Mouse (Mus musculus): Measurements from ENCODE around the gene Tbpl1. TPM values are rescaled to one million over a fixed set of nuclear protein-coding genes. Genes with fewer than 3 reads are reported as not detected.

The Tbpl1 gene
- total RNA-seq, 2 experiments from 2014 or later = 30.7 to 31.7 TPM

DNA sequence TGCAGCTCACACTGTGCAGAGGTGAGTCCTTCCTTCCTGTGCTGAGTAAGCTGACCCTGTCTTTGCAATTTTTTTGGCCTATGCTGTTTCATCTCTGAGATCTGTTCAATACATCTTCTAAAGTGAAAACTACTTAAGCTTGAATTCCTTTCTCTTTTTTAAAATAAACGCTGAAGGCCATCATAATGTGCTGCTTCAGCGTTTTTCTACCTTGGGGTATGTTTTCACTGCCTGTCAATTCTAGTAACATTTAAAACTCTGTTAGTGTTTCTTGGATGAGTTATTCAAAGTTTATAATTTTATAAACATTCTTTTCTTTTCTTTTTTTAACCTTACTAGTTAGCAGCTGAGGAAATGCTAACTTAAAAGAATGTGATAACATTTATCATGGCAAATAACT, 18.8 kb downstream of the Tbpl1 start:
- no peak for DNase-seq (ENCODE audit: low spot score in 2 of 2)

DNA sequence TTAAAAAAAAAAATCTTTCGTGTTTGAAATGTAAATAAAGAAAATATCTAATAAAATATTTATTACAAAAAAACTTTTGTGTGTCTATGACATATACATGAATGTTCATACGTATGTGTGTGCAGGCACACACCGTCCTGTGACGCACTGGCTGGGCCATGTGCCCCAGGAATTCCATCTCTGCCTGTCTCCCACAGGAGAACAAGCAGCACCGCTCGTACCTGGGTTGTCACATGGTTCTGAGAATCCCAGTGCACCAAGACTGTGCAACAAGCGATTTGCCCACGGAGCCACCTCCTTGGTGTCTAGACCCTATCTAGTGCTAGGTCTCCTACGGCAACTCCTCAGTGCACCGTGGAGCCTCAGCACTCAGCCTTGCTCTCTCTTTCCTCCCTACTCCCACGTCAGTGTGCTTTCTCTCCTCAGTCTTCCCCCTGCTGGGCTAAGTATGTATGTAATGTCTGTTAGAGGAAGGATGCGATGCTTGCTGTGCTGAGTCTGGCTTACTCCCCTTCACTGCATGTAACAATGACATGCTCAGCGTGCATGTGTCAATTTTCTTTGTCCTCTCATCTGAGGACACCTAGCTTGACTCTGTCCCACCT, 21.5 kb downstream of the Tbpl1 start:
- no peak for DNase-seq (ENCODE audit: low spot score in 2 of 2)

DNA sequence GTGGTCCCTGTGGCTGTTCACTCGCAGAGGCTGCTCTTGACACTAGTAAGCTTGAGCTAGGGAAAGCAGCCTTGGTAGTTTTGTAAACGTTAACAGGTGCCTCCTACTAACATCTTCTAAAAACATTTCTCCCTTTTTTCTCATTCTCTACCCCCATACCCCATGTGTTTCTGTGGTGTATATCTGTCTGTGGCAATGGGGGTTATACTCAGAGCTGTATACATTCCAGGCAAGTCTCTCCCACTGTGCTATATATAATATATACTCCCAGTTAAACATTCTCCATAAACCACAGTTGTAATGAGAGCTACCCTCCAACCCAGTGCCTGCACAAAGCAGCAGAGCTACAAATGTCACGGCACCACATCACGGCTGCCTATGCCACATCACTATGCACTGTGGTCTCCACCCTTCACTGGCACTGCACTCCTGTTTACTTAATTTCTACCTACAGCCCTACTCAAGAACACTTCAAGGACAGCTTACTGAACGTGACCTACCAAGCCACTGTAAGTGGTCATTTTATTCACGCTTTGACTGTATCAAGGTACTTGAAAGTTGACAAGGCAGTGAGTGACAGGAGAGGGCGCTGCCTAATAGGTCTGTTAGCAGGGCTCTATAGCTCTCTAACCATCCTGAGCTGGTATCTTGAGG, 23.4 kb downstream of the Tbpl1 start:
- no peak for DNase-seq (ENCODE audit: low spot score in 2 of 2)

DNA sequence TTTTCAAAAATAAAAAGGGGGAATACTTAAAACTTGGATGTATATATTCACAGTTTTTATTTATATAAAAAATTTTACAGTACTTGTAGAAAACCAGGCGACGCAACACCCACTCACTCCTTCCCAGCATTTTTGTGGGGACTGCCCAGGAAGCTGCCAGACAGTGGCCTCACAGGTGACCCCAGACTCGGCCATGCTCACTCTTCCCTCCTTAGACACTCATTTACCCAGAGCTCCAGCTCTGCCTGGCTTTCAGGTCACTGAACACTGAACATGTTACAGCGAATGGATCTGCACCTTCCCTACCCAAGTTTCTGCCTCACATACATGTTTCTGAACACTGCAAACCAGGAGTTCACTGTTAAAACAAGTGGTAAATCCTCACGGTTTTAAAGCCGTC, 27.9 kb downstream of the Tbpl1 start:
- no peak for DNase-seq (ENCODE audit: low spot score in 2 of 2)

DNA sequence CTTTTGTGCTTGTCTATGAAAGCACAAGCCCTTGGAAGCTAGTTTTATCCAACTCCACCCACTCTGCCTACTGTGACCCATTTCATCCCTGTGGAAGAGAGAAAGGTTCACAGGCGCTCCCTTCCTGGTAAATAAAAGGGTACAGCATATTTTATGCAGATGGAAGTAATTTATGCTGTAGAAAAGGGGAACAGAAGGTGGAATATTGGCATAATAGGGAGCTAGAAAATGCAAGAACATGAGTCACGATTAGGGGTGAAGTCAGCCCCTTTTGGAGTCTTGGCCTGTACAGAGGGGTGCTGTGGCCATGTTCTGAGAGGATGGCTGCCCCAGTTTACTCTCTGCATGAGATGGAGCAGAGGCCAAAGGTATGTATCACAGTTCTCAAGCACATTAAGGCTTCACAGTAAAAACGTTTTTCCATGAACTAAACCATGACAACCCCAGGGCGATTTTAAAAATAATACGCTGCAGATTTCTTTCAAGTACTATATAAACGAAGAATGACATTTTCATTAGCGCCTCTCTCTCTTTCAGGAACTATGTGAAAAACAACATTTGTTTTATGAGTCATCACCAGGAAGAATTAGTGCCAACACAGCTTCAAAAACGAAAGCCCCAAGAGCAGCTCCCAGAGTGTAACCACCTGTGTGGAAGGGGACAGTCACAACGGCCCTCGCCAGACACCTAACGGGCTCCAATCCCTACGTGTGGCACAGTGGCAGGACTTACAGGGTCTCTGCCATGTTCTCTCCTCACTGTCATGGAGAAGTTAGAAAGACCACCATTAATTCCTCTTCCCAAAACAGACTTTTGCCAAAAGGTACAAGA, 30.0 kb downstream of the Tbpl1 start:
- DNase-seq (ENCODE audit: low spot score in 2 of 2) = no peak

DNA sequence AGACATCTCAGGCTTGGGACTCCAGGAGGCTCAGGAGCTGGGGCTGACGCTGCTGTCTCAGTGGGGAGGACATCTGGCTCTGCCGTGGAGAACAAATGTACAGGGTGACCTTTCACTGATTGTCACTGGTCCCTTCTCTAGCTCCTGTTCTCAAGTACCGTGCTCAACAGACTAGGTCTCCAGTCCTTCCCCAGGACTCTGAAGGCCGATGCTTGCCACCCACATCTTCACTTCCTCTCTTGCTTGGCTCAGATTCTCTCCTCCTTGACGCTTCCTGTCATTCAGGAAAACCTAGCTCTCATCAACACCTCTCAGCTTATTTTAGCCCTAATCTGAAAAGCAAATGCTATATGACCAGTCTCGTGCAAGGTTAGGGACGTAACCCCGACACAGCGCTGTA, 31.0 kb downstream of the Tbpl1 start:
- no peak for DNase-seq (ENCODE audit: low spot score in 2 of 2)

DNA sequence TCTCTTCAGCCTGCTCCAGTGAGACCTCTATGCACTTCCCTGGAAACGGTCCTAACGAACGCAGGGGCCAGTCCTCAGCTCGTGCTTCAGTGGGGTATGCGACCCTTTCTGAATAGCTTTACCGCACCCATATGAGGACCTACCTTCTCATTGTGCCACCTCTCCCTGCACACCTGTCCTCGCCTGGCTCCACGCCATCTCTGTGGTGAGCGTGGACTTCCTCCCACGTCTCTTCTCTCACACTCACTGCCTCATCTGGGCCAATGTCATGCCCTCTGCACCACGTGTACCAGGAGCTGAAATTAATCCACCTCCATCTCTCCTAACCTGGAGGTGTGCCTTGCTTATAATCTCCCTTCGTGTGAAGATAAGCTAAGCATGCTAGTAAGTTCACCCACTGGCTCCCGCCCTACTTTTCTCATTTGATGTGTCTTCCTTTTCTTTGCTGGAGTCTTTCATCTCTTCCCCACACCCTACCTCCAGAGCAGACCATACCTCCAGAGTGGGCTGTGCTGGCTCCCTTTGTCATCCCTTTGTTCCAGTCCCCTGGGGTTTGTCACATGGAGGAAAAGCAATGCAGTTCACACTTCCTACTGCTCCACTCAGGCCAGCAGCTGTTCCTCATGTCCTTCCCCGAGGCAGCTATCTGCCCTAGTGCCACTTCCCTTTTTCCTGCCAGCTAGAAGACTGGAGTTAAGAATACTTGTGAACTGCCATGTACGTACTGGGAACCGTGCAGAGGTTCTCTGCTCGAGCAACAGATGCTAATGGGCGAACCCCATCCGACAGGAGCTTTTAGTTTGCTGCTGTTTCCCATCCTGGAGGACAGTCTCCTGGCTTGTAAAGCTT, 32.0 kb downstream of the Tbpl1 start:
- no peak for DNase-seq (ENCODE audit: low spot score in 2 of 2)

DNA sequence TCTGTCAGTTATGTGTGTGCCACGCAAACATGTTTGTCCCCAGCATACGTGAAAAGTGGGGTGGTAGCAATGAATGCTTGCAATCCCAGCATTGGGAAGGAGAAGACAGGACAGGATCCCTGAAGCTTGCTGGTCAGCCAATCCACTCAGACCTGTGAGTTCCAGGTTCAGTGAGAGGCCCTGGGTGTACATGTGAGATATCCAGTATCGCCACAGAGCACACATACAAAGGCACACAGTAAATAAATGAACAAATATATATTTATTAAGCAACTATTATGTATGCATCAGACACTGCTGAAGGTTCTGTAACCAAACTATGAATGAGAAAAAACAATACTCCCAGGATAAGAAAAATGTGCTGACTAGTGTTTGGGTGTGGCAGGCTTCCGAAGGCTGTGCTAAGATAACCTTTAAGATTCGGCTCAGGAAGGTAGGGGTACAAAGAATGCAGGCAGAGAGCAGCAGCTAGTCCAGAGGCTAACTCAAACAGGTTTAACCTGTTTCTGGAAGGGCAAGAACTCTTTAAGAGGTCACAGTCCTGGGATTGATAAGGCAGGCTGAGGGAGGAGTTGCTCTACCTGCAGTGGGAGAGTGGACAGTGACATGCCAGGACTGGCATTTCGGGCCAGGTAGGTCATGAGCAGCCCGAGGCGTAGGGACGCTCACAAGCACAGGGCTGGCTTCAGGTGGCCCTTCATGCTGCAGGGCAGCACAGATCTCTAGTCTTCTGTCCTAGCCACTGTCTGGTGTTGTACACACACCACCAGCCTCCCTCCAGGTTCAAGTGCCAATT, 33.4 kb downstream of the Tbpl1 start:
- DNase-seq (ENCODE audit: low spot score in 2 of 2) = no peak

DNA sequence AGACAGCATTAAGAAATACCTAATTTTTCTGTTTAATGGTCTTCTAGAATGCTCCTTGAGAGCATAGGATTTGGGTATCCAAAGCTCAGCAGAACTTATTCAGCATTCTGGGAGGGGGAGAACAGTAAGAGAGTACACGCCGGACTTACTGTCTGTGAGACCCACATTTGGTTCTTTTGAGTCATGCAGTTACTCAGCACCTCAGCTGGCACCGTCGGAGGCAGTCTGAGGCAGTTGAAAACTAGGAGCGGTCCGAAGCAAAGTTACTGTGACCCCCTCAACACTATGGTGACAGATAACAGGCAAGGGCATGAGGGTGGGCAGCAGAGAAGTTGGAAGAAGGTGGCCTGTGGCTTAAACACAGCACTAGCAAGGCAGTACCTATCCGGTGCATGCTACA, 34.9 kb downstream of the Tbpl1 start:
- no peak for DNase-seq (ENCODE audit: low spot score in 2 of 2)

DNA sequence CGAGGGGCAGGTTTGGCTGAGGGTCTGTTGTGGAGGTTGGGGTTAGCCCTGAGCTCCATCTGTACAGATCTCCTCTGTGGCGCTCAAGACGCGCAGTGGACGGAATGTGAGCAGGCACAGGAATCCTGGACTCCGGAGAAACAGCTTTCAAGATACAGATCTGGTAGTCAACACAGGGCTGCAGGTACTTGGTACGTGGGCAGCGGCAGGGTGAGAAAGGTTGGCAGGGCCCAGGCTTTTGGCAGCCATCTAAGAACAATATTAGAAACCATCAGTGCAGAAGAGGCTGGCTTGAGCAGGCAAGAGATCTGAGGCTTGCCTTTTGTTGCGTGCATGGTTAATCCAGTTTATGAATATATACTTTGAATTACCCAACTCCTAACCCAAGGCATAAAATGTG, 35.5 kb downstream of the Tbpl1 start:
- no peak for DNase-seq (ENCODE audit: low spot score in 2 of 2)

DNA sequence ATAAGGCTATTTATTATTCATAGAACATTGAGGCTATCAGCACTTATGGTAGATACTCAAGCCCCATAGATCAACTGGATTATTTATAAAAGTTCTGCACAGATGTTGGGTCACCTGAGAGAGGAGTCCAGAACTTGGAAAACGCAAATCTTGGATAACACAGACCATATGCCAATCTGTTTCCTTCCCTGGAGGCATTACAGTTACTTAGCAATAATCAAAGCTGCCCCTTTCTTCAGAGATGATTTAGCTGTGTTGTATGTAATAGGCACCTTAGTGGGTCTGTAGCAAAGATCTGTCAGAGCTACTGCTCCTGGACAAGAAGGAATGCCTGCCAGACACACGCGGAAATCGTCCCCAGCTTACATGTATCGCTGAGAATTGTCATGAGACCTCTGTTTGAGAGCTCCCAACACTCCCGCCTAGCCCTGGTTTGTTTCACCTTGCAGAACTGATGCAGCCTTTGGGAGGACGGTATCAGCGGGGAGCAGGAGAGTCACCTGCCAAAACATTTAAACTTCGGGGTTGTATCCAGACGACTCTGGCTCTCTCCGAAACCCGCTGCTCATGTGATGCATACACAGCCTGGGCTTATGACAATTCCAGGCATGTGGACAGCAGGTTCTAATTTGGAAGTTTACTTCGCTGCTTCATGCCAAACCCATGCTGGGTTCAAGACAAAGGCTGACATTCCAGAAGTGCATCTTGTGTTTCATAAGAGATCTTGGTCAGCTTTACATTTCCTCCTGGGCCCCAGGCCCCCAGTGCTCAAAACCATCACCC, 55.7 kb downstream of the Tbpl1 start:
- no peak for DNase-seq (ENCODE audit: low spot score in 2 of 2)

DNA sequence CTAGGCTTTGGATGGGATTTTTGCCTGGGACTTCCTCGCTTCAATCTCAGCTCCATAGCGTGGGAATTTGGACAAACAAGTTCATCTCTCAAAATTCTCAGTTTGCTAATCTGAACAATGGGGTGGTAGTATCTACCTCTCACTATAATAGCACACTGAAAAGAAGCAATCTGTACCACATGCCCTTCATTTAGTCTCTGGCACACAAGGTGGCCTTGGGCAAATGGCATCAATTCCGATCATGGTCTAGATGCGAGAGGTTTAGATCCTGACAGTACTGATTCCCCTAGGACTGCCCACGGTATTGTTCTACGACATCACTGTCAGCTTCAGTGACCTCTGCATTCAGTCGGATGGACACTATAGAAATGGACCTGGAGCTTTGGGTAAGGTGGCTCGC, 57.6 kb downstream of the Tbpl1 start:
- no peak for DNase-seq (ENCODE audit: low spot score in 2 of 2)

DNA sequence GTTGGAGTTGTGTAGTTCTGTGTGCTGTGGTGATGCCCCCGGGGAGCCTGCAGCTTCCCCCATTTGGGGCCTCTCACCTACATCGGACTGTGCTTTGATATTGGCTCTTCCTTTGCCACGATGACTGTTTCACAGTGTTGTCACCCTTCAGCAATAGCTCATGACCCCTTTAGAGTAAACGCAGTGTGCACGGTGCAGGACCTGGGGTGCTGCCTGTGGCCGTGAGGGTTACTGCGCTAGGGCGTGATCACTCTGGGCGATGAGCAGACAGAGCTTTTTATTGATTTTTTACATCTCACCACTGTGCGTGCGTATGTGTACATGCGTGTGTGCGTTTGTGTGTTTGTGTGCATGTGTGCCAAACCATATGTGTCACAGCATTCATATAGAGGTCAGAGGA, 63.2 kb downstream of the Tbpl1 start:
- DNase-seq (ENCODE audit: low spot score in 2 of 2) = no peak

DNA sequence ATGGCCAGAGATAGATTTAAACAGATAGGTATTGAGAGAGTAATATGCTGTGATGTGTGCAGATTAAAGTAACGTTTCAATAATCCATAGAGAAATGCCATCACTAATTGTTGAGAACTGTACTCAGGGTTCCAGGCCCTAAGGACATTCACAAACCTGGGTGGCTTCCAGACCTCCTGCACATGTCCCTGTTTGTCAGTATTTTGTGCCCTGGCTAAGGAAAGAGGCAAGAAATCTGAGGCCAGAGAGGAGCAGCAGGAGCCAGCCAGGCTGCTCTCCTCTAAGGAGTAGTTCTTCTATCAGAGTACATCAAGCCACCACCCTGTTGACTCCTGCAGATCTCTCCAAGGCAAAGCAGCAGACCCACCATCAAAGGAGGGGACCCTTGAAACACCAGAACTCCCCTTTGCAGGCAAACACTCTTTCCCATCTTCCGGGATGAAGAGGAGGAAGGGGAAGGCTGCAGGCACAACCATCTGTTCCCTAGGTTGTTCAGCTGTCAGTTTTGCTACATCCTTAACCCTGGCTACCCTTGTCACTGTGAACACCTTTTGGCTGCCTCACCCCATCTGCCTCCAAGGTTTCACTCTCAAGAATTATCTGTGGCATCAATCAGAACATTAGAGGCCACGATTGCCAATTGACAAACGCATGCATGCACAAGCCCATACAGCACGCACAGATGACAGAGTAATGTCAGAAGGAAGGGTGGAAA, 71.3 kb downstream of the Tbpl1 start:
- DNase-seq (ENCODE audit: low spot score in 2 of 2) = no peak

DNA sequence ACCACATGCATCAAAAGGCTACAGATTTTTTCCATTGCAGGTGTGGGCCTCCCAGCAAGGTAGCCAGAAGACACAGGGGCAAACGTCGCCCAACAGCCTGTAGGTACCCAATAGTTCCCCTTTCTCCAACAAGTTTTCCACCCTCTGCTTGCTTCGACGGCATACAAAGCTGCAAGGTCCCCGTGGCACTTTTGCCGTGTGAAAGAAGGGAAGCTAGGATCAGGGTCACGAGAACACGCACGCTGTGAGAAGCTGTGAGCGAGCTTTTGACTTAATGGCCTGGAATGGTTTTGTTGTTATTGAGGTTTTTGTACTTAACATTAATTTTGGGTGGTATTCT, 72.4 kb downstream of the Tbpl1 start:
- no peak for DNase-seq (ENCODE audit: low spot score in 2 of 2)

DNA sequence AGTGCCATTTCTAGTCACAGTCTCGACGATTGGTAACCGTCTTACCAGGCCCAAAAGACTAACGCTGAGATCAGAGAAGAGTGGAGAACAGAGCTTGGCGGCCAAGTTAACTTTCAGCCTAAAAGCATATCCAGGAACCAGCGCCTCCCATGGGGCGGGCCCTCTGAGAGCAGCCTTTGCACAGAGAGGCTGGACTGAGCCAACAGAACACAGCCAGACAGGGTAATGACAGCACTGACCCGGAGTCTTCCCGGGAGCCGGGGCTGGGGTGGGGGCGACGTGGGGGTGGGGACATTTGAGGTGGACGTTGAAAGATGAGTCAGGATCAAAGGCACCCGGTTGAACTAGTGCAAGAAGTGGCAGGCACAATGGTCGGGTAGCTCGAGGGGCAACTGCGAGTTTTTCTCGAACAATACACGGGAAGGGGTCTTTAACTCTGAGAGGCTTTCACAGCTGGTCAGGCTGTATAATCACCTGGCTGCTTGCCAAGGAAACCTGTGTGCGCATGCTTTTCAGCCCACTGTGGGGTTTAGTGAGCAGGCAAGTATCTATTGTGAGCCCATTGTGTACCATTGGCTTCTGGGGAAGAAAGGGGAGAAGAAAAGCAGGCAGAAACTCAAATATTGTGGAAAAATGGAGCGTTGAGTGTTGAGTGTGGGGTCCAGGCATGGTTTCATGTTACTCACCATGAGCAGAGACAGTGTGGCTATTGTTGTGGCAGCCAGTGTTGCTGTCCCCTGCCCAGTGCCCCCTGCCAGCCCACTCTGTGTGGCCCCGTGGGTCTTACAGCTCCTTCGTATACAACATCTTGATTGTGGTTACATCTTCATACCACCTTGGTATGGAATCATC, 73.0 kb downstream of the Tbpl1 start:
- DNase-seq (ENCODE audit: low spot score in 2 of 2) = peak in 1 of 2 experiments; percentile 21

Data from adrenal gland, adult 18-20 months (tissue).